Mouse (Mus musculus) limb, embryonic 11.5 days (tissue): ENCODE data around the gene Tnfrsf25. TPM values are rescaled to one million over a fixed set of nuclear protein-coding genes. Genes with fewer than 3 reads are reported as not detected.

ENCODE experiments used
- ATAC-seq: fragments of 200-750 bp; cut with Nextera tagmentation; 2 replicates; pipeline ENCODE4 v1.8.0; 2017; ENCODE audit warnings: low read depth; ENCODE audit not compliant: insufficient number of reproducible peaks, low FRiP score, low TSS enrichment
- DNase-seq: peaks from one replicate; pipeline ENCODE4 v3.0.0-alpha.2; 2015; ENCODE audit warnings: low spot score
- H3K27ac ChIP-seq: fragments of 300-500 bp; sonication (generic); replicated peaks from 2 replicates; pipeline ENCODE4 v1.5.1; 2014; ENCODE audit warnings: low read depth, mild to moderate bottlenecking, low read length
- H3K27me3 ChIP-seq: fragments of 300-500 bp; sonication (generic); 2 replicates; pipeline ENCODE4 v1.6.1; 2014; ENCODE audit warnings: mild to moderate bottlenecking, low read length, mixed read lengths; ENCODE audit not compliant: control insufficient read depth, insufficient read depth
- H3K36me3 ChIP-seq: fragments of 300-500 bp; sonication (generic); 2 replicates; pipeline ENCODE4 v1.6.1; 2014; ENCODE audit warnings: mild to moderate bottlenecking, low read length, moderate library complexity, mixed read lengths; ENCODE audit not compliant: control insufficient read depth, insufficient read depth
- H3K4me1 ChIP-seq: fragments of 300-500 bp; sonication (generic); 2 replicates; pipeline ENCODE4 v1.6.1; 2014; ENCODE audit warnings: low read length, mixed read lengths; ENCODE audit not compliant: control insufficient read depth, insufficient read depth
- H3K4me2 ChIP-seq: fragments of 300-500 bp; sonication (generic); 2 replicates; pipeline ENCODE4 v1.6.1; 2014; ENCODE audit warnings: low read depth, mild to moderate bottlenecking, moderate library complexity; ENCODE audit not compliant: severe bottlenecking
- H3K4me3 ChIP-seq: fragments of 300-500 bp; sonication (generic); 2 replicates; pipeline ENCODE4 v1.5.1; 2014; ENCODE audit warnings: low read depth, low read length
- H3K9ac ChIP-seq: fragments of 300-500 bp; sonication (generic); 2 replicates; pipeline ENCODE4 v1.6.1; 2014; ENCODE audit warnings: mild to moderate bottlenecking, low read length
- H3K9me3 ChIP-seq: fragments of 300-500 bp; sonication (generic); 2 replicates; pipeline ENCODE4 v1.6.1; 2016; ENCODE audit warnings: low read length; ENCODE audit not compliant: control insufficient read depth
- WGBS: fragments of 180-500 bp; shearing (Covaris S2); extraction: QIAGEN DNeasy Blood & Tissue Kit; methylation state at CpG from one replicate; pipeline ENCODE4 v1.1.7; 2014; 5-methylcytosine and 5-hydroxymethylcytosine counted together
- polyA plus RNA-seq: library from polyadenylated mRNA; unstranded; fragments of >200 nt; fragmentation: Nextera tagmentation; extraction: Ambion mirVana; gene quantifications from 2 replicates; pipeline ENCODE4 v1.2.1, GENCODE M21; 2014

Gene Tnfrsf25
- polyA plus RNA-seq, 1 experiment from 2014 or later = 0.79 TPM

DNA sequence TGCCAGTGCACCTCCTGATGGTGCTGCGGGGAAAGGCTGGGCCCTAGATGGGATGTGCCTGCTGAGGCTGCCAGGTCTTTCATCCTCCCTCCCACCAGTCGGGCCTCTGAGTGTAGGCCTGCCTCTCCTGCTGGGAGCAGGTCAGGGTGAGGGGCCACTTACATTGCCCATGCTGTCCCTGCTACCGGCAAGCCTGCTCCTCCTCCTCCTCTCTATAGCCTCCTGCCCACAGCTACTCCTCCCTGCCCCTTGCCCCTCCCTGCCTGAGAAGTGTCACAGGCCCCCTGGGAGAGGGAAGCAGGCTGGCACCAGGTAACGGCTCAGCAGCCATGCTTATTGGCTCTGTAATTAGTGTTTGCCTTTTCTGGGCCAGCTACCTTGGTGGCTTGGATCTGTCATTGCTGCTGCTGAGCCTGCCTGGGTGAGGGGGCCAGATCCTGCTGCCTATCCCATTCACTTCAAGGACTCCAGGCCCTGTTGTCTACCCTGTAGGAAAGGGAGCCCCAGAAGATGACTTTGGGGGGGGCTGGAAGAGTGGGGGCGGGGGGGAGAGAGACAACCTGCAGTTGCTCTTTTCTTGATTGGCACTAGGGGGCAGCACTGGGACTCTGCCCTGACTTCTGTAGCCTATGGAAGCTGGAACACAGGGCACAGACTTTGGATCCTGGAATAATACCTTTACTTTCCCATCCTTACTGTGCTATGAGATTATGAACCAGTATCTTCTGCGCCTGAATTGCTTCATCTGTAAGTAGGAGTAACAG is 20.6 kb downstream of the Tnfrsf25 start:
- Histone ChIP-seq H3K9me3 (no peaks in the 10 kb centered on the region), H3K4me1 (peaks cover 12% of the 10 kb centered on the region), H3K36me3 (no peaks in the 10 kb centered on the region), H3K4me2 (no peak overlapping the region), H3K9ac (no peak overlapping the region), H3K4me3 (no peak overlapping the region), H3K27ac (no peak overlapping the region), H3K27me3 (peaks cover 40% of the 10 kb centered on the region)
- peak; percentile 60 for DNase-seq
- ATAC-seq = no peak
- WGBS = 27% methylated on average over 6 of the region's 6 CpGs

DNA sequence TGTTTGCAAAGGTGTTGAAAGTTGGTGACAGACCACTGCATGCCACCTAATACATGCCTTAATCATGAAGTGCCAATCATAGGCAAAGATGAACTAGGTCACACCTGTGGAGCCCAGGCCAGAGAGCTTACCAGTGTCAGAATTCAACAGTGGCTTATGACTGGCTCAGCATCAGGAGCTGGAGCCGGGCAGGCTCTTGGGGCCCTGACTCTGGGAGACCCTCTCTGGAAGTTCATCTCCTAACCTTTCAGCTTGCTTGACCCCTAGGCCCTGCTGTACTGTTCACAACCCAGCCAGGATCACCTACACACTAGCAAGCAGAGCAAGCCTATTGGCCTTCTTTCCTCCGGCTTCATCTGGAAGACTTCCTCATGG is 21.1 kb downstream of the Tnfrsf25 start:
- peaks cover 9% of the 10 kb centered on the region; the same call in 1 of the 2 replicates for H3K4me1 ChIP-seq
- H3K4me3 ChIP-seq = no peak overlapping the region
- H3K4me2 ChIP-seq = no peak overlapping the region
- H3K36me3 ChIP-seq = no peaks in the 10 kb centered on the region
- H3K27ac ChIP-seq = no peak overlapping the region
- no peaks in the 10 kb centered on the region for H3K9me3 ChIP-seq
- no peak for DNase-seq
- ATAC-seq = no peak
- no peak overlapping the region for H3K9ac ChIP-seq
- H3K27me3 ChIP-seq = peaks cover 36% of the 10 kb centered on the region
- WGBS = 94% methylated on average over 2 of the region's 2 CpGs

DNA sequence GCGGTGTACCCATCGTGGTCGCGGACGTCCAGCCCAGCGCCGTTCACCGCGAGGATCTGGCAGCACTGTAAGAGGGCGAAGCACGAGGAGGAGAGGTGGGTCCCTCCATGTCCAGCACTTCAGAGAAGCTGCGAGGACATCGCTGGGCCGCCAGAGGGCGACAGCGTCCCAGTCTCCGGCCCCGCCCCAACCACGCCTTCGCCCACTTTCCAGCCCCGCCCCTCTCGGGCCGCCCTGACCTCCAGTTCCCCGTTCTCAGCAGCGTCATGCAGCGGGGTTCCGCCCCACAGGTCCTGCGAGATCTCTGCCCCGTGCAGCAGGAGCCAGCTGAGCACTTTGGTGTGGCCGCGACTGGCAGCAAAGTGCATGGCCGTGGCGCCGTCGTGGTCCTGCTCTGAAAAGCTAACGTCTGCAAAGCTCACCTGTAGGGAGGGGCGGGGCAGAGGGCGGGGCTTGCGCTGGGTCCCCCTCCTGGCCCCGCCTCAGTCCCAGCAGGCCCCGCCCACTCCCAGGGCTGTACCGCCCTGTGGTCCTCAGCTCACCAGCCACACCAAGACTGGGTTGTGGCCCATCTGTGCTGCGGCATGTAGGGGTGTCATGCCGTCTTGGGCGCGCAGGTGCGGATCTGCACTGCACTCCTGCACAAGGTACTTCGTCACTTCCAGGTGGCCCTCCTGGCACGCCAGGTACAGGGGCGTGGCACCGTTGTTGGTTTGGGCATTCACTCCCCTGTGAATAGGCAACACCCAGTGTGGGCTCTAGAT is 22.9 kb downstream of the Tnfrsf25 start:
- Histone ChIP-seq H3K27ac (no peak overlapping the region), H3K4me3 (peak overlapping the region; percentile 32), H3K36me3 (no peaks in the 10 kb centered on the region), H3K9ac (no peak overlapping the region), H3K9me3 (no peaks in the 10 kb centered on the region), H3K4me1 (no peaks in the 10 kb centered on the region), H3K27me3 (peaks cover 19% of the 10 kb centered on the region), H3K4me2 (peak overlapping the region; percentile 34)
- DNase-seq (peak; percentile 89), ATAC-seq (peak; percentile 84)
- 4% methylated on average over 49 of the region's 51 CpGs for WGBS

- Histone ChIP-seq H3K4me3 (no peak overlapping the region), H3K27me3 (peaks cover 10% of the 10 kb centered on the region; the same call in 1 of the 2 replicates), H3K9ac (no peak overlapping the region), H3K4me2 (no peak overlapping the region), H3K36me3 (no peaks in the 10 kb centered on the region), H3K27ac (no peak overlapping the region), H3K9me3 (no peaks in the 10 kb centered on the region), H3K4me1 (no peaks in the 10 kb centered on the region)
- peak; percentile 67 for DNase-seq
- 29% methylated on average over 6 of the region's 6 CpGs for WGBS
- ATAC-seq = no peak
Measured at GRCm38 (mm10) chr4:152140441-152140840, 24.7 kb downstream of the Tnfrsf25 start.

GRCm38 (mm10) chr4:152141521-152142135 is 25.9 kb downstream of the Tnfrsf25 start:
- ATAC-seq (no peak), DNase-seq (no peak)
- Histone ChIP-seq H3K4me3 (no peak overlapping the region), H3K4me2 (no peak overlapping the region), H3K27ac (no peak overlapping the region), H3K27me3 (peaks cover 8% of the 10 kb centered on the region; the same call in 1 of the 2 replicates), H3K9ac (no peak overlapping the region), H3K4me1 (no peaks in the 10 kb centered on the region), H3K36me3 (no peaks in the 10 kb centered on the region), H3K9me3 (no peaks in the 10 kb centered on the region)
- 72% methylated on average over 8 of the region's 8 CpGs for WGBS

DNA sequence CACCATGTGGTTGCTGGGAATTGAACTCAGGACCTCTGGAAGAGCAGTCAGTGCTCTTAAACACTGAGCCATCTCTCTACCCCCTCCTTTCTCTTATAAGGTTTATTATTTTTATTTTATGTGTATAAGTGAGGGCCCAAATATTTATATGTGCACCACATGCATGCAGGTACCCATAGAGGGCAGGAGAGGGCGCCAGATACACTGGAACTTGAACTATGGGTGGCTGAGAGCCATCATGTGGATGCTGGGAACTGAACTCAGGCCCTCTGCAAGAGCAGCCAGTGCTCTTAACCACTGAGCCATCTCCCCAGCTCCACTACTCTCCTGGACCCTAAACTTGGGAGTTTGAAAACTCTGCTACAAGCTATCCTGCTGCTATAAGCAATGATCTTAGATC is 27.9 kb downstream of the Tnfrsf25 start:
- no peaks in the 10 kb centered on the region for H3K36me3 ChIP-seq
- 28% methylated on average over 1 of the region's 1 CpGs for WGBS
- DNase-seq = no peak
- no peak overlapping the region for H3K4me2 ChIP-seq
- no peak for ATAC-seq
- no peak overlapping the region for H3K9ac ChIP-seq
- H3K9me3 ChIP-seq = no peaks in the 10 kb centered on the region
- no peak overlapping the region for H3K4me3 ChIP-seq
- H3K27ac ChIP-seq = no peak overlapping the region
- H3K4me1 ChIP-seq = no peaks in the 10 kb centered on the region
- peaks cover 8% of the 10 kb centered on the region; the same call in 1 of the 2 replicates for H3K27me3 ChIP-seq

DNA sequence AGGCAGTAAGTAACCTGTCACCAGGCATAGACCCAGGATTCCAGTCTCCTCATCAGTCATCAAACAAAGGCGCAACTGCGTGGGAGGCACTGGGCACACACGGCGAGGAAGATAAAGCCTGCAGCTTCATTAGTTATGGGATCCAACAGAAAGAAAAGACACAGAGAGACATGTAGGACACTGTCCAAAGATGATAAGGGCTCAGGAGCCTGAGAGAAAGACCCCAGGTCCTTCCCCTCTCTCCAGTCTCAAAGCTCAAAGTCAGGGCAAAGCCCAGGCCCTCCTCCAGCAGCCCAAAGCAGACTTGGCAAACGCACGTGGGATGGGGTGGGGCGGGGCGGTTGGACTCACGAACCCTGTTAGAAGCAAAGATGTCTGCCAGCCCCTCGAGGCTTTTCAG is 29.7 kb downstream of the Tnfrsf25 start:
- WGBS = 72% methylated on average over 10 of the region's 10 CpGs
- Histone ChIP-seq H3K36me3 (no peaks in the 10 kb centered on the region), H3K27ac (no peak overlapping the region), H3K9ac (no peak overlapping the region), H3K4me1 (no peaks in the 10 kb centered on the region), H3K4me2 (no peak overlapping the region), H3K4me3 (no peak overlapping the region), H3K9me3 (no peaks in the 10 kb centered on the region), H3K27me3 (peaks cover 14% of the 10 kb centered on the region)
- DNase-seq (no peak), ATAC-seq (no peak)

DNA sequence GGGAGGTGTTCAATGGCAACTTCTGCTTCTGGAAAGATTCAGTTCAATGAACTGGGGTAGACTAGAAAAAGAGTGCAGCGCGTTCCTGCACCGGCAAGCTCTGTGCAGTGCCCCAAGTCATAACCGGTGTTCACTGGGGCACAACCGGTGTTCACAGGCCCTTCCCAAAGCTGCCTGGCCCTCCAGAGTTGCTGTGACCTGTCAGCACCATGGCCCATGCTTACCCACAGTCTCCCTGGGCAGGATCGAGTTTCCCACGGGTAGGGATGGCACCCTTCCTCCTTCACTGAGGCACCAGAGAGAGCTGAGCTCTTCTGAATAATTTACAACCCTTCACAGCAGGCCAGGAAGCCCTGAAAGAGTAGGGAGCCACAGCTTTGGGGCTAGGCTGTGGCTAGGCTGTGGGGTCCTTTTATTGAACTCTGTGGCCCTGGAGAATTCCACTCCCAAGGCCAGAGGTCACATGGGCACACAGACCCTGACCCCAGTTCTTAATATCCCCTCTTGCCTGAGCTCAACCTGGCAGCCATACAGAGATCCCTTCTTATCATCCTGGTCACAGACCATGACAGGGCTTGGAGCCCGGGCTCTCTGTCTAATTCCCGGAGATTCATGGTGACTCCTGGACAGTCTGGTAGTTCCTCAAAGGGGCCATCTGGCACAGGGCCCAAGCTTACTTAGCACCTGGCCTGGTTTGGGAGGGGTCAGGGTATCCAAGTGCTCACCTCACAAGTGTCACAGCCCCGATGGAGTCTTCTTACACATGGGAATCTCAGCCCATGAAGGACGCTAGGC is 30.5 kb downstream of the Tnfrsf25 start:
- Histone ChIP-seq H3K4me1 (no peaks in the 10 kb centered on the region), H3K27me3 (peaks cover 19% of the 10 kb centered on the region), H3K27ac (no peak overlapping the region), H3K4me2 (no peak overlapping the region), H3K4me3 (no peak overlapping the region), H3K9me3 (no peaks in the 10 kb centered on the region), H3K36me3 (no peaks in the 10 kb centered on the region), H3K9ac (no peak overlapping the region)
- no peak for DNase-seq
- 52% methylated on average over 11 of the region's 11 CpGs for WGBS
- no peak for ATAC-seq
